Mouse (Mus musculus) colon, adult 2 months (tissue): ENCODE measurements around the gene Lamc3. TPM values are rescaled to one million over a fixed set of nuclear protein-coding genes. Genes with fewer than 3 reads are reported as not detected.

ENCODE experiments used
- polyA plus RNA-seq: library from polyadenylated mRNA; depleted of rRNA; stranded (reverse); fragments of >200 nt; gene quantifications from 2 replicates; pipeline ENCODE4 v1.2.3, GENCODE M21; 2012; rRNA removed

Gene Lamc3
- 4.0 and 4.7 TPM in 2 replicates for polyA plus RNA-seq

DNA sequence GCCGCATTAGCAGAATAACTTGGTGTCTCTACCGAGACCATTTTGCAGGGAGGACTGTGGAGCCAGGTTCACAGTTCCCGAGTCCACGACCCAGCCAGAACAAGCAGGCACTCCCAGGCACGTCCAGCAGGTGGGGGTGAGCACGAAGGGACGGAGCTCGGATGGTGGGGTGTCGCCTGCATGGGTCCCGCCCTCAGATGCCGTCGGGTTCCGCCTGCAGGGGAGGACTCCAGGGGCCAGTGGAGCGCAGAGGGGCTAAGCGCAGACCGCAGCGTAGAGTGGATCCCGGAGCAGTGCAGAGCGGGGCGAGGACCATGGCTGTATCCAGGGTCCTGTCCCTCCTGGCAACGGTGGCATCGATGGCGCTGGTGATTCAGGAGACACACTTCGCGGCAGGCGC lies at the start of gene Lamc3:
Lamc3 (plus strand) TSS at position 262 of the 400 bp plus-strand sequence.

DNA sequence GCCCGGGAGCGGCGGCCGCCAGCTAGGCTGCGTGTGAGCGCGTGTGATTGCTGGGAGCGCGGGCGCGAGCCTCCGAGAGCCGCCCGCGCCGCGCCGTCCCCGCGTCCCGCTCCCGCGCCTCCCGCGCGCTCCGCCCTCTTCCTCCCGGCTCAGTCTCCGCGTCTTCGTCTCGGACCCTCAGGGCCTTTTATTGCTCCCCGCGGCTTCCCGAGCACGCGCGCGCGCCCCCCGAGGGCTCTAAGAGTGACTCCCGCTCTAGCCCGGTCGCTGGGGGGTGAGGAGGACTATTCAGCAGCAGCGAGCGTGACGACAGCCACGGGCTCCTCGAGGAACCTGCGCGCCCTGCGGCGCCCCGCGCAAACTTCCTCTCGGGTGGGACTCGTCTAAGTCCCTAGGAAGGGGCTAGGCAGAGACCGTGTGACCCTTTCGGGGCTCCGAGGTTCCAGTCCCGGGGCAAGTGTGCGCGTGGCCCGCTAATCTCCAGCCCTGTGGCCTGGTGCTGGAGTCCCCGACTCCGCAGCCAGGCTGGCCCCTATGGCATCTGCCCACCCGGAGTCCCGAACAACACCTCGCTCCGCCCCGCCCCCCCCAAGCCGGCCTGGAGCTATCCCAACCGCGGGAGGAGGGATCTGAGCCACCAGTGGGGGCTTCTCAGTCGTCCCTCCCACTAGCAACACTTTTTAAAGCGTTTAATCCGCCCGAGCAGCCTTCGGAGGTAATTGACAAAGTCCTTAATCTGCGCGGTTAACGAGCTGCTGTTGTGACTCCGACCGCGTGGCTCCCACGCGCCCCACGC lies 41.0 kb upstream of the Lamc3 start, which contains the start of gene Fibcd1:
Fibcd1 (minus strand) TSS at position 110 of the 796 bp plus-strand sequence.

DNA sequence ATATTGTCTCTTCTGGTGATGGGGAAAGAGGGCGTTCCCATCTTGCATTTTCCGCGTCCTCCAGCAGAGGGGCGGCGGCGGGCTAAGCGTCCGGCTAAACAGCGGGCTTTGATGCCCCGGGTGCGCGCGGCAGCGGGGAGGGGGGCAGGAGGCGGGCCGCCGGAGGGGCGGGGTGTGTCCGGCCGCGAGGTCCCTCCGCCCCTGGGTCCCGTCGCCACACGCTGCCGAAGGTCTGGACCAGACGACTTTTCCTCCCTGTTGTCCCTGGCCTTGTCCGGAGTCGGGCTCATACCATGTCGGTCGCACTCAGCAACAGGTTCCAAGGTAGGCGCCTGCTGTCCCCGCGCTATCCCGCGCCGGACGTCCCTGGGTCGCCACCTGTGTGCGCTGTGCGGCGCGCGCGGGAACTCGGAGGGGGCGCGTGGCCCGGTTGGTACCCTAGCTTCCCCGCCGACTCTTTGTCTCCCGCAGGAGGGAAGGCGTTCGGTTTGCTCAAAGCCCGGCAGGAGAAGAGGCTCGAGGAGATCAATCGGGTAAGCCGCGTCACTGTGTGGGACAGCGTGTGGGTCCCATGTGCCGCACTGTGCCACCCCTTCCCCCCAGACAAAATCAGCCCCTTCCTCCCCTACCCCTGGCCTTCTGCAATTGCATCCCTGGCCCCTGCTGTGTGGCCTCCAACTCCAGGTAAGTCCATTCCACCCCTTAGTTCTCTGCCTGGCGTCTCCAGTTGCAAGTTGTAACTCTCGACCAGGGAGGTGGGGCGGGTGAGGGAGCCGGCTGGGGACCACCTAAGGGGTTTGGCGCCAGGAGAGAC lies 63.2 kb downstream of the Lamc3 start, which contains the start of gene Aif1l:
Aif1l (plus strand) TSS at position 82 of the 814 bp plus-strand sequence.

DNA sequence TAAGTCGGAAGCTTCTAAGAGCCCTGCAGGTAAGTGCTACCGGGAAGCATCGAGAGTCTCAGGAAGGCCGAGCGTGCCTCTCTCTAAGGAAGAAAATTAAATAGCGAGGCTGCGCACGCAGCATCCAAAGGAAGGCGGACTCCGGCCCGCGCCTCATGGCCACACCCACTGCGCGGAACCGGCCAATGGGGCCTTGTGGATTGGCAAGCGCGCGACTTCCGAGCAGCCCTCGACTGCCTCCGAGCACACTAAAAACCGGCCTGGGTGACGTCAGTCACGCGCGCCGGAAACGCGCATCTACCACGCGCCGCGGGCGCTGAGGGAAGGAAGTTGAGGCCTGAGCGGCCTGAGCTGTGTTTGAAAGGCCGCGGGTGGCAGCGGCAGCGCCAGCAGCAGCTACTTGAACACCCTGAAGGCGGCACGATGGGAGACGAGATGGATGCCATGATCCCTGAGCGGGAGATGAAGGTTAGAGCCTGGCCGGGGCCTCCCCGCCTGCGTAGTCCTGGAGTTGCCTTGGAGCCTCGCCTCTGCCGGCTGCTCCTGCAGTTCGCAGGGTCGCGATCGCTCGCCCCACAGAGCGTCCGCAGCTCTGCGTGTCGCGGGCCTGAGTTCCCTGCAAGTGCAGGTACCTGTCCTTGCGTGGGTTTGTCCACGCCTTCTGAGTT lies 87.2 kb downstream of the Lamc3 start, which contains the start of gene Nup214:
Nup214 (plus strand) TSS at position 296 of the 668 bp plus-strand sequence.

Other genes with a start within 250 kb of the Lamc3 start
- not detected in 2 replicates for gene Prdm12, start 247.3 kb upstream of the Lamc3 start, polyA plus RNA-seq
- gene Exosc2, start 216.6 kb upstream of the Lamc3 start, polyA plus RNA-seq, result 4.6 and 5.0 TPM in 2 replicates
- gene Abl1, start 198.9 kb upstream of the Lamc3 start, polyA plus RNA-seq, result 61.1 and 62.2 TPM in 2 replicates
- 0.08 TPM in 1 of 2 replicates, not detected in the other for gene Qrfp, start 76.7 kb upstream of the Lamc3 start, polyA plus RNA-seq
- gene Fibcd1, start 41.3 kb upstream of the Lamc3 start, polyA plus RNA-seq, result 0.65 and 0.77 TPM in 2 replicates
- 0.64 and 1.6 TPM in 2 replicates for gene Aif1l, start 62.8 kb downstream of the Lamc3 start, polyA plus RNA-seq
- gene Nup214, start 87.1 kb downstream of the Lamc3 start, polyA plus RNA-seq, result 24.0 and 24.7 TPM in 2 replicates
- 1.7 and 3.7 TPM in 2 replicates for gene Fam78a, start 197.6 kb downstream of the Lamc3 start, polyA plus RNA-seq
- gene Plpp7, start 208.2 kb downstream of the Lamc3 start, polyA plus RNA-seq, result 5.9 and 6.0 TPM in 2 replicates